Mouse (Mus musculus) bone marrow, adult 2 months (tissue): ENCODE results near the gene Tha1.

Experiments used
- CTCF ChIP-seq: fragments of 200-500 bp; IDR thresholded peaks from 2 replicates; pipeline ENCODE4 v1.5.1; 2011; ENCODE audit warnings: low read length, control low read depth; ENCODE audit not compliant: control insufficient read depth, insufficient read depth
- POLR2A ChIP-seq: fragments of 200-500 bp; IDR thresholded peaks from 2 replicates; pipeline ENCODE4 v1.6.1; 2011; ENCODE audit warnings: low read depth, mild to moderate bottlenecking, control low read depth, low read length, borderline replicate concordance; ENCODE audit not compliant: control insufficient read depth

DNA sequence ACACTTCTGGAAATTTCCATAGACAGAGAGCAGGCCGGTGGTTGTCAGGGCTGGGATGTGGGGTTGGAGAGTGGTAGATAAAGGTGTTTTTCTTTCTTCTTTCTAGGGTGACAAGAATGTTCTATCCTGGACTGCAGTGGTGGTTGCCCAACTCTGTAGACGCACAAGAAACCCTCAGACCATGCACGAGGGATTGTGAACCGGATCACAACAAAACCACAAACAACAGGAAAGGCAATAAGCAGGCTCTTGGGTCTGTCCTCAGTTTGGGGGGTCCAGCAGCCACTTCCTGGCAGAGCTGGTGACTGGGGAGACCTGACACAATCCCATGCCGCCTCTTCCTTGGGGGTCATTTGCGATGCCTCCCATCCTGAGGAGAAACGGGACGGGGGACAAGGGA lies 36.1 kb upstream of the Tha1 start:
- TF ChIP-seq CTCF, result no peak
- TF ChIP-seq POLR2A, result no peak
